Mouse (Mus musculus) spleen, embryonic (tissue): Measurements from ENCODE around the gene Fibin.

ENCODE experiments used
- CTCF ChIA-PET: fragments of 350-600 bp; sonication (Branson Sonifier 250); formaldehyde crosslinking; loops from one replicate; lab custom pipeline; 2022; lab: Charles Lee

The Fibin gene

DNA sequence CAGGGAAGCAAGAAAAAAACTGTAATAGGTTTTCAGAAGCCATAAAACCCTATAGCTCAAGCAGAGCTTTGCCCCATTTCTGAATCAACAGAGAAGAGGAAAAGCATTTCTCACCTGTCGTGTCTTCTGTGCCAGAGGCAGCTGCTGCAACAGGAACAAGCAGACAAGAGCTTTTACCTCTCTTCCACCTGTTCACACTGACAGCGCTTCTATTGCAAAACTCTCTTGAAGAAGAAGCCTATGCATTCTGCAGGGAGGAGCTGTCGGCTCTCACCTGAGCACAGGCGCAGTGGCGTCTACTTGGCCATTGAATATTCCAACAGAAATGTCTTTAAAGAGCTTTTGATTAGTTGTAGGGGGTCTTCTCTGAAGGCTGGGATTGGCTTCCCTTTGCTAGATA lies 48.9 kb downstream of the Fibin start:
- CTCF ChIA-PET, result no interaction called here

- CTCF ChIA-PET, result no interaction called here
These were observed 49.6 kb downstream of the Fibin start for GRCm38 (mm10) chr2:110313305-110313824.
